Mouse (Mus musculus): ENCODE measurements around the gene Nol6. TPM values are rescaled to one million over a fixed set of nuclear protein-coding genes. Genes with fewer than 3 reads are reported as not detected.
"Not testable (repeated sequence)": the region's sequence is repeated elsewhere in the genome, so short reads cannot be mapped to it uniquely, and the experiment has no call there.

Nol6 gene
- polyA plus RNA-seq, 1 experiment, result not detected

DNA sequence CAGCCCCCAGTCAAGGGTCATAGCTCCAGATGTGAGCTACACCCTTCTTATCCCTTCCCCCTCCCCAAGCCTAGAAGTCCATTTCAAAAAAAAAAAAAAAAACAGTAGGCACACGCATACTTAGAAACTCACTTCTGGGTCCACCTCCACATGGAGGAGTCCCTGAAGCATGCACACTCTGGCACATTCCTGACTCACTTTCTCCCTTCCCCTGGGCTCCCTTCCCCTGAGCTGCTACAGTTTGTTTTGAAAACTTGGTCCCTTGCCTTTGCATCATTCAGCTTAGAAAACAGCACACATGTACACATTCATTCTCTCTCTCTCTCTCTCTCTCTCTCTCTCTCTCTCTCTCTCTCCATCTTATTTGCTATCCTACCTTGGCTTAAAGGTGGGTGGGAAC lies 31.3 kb downstream of the Nol6 start:
- WGBS, result 37% methylated on average over 1 of the region's 1 CpGs
- no peak for TF ChIP-seq CTCF (IDR thresholded peaks at IDR 0.05; ENCODE audit: insufficient read depth, low read depth, low read length)
- no peak for TF ChIP-seq POLR2A (IDR thresholded peaks at IDR 0.05; ENCODE audit: insufficient read depth, low read depth, low read length)
- Histone ChIP-seq H3K4me3 (ENCODE audit: insufficient read depth, low read depth, low read length) (no peak overlapping the region), H3K27ac (ENCODE audit: insufficient read depth, low read depth, low read length) (no peak overlapping the region), H3K4me1 (ENCODE audit: control insufficient read depth, insufficient read depth, low read length) (peaks cover 4% of the 10 kb centered on the region)

DNA sequence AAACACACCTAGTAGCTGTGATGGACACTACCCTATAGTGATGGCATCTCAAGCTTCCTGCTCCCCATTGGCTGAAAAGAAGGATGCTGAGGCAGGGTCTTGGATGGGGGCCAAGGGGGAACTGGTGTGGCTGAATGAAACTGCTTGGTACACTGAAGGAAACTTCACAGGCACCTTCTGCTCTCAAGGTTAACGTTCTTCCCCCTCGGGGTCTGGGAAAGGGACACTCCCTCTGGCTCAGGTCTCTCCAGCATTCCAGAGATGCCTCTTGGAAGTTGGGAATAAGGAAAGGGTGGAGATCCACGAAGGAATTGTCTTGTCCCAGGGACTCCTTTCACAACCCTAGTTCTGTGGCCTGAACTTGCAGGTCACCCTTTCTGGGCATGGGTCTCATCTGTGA lies 32.9 kb downstream of the Nol6 start:
- H3K27ac ChIP-seq (ENCODE audit: insufficient read depth, low read depth, low read length), result no peak overlapping the region
- WGBS, result 55% methylated on average over 3 of the region's 3 CpGs
- no peak overlapping the region for H3K4me3 ChIP-seq (ENCODE audit: insufficient read depth, low read depth, low read length)
- no peak for TF ChIP-seq CTCF (IDR thresholded peaks at IDR 0.05; ENCODE audit: insufficient read depth, low read depth, low read length)
- no peak for TF ChIP-seq POLR2A (IDR thresholded peaks at IDR 0.05; ENCODE audit: insufficient read depth, low read depth, low read length)
- H3K4me1 ChIP-seq (ENCODE audit: control insufficient read depth, insufficient read depth, low read length), result no peaks in the 10 kb centered on the region

DNA sequence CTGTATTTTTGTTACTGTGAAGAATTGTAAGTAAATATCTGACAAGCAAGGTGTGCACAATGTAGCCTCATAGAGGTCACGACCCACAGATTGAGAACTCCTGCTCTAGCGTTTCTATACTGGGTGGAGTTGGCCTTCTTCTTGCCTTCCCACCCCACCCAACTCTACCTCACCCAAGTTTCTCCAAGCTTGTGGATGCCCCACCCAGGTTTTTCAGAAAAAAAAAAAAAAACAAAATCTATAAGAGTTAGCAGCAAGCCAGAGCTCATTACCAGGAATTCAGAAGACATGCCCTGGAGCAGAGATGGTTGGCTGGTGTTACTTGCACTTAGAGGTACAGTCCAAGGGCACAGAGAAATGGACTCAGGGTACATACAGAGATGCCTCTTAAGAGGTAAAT lies 34.5 kb downstream of the Nol6 start:
- Histone ChIP-seq H3K4me3 (ENCODE audit: insufficient read depth, low read depth, low read length) (no peak overlapping the region), H3K27ac (ENCODE audit: insufficient read depth, low read depth, low read length) (no peak overlapping the region), H3K4me1 (ENCODE audit: control insufficient read depth, insufficient read depth, low read length) (no peaks in the 10 kb centered on the region)
- TF ChIP-seq CTCF (IDR thresholded peaks at IDR 0.05; ENCODE audit: insufficient read depth, low read depth, low read length) (no peak), POLR2A (IDR thresholded peaks at IDR 0.05; ENCODE audit: insufficient read depth, low read depth, low read length) (no peak)
- 96% methylated on average over 2 of the region's 2 CpGs for WGBS

DNA sequence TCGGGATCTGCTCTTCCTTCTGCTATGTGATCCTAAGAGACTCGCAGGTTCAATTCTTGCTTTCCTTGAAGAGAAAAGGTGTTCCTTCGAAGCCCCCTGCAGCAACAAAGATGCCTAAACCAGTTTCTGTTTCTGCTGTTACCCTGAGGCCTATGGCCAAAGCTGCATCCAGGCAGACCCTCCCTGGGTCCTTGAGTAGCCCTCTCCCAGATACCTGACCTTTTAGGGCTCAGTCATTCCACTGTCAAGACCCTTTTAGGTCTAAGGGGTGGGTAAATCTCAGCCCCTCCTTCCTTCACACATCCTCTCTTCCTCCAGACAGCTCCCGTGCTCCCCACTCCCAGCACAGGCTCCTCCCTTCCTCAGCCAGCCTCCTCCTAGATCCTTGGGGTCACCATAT lies 35.1 kb downstream of the Nol6 start:
- WGBS, result 92% methylated on average over 4 of the region's 4 CpGs
- no peak overlapping the region for H3K4me3 ChIP-seq (ENCODE audit: insufficient read depth, low read depth, low read length)
- H3K4me1 ChIP-seq (ENCODE audit: control insufficient read depth, insufficient read depth, low read length), result no peaks in the 10 kb centered on the region
- no peak overlapping the region for H3K27ac ChIP-seq (ENCODE audit: insufficient read depth, low read depth, low read length)
- TF ChIP-seq CTCF (IDR thresholded peaks at IDR 0.05; ENCODE audit: insufficient read depth, low read depth, low read length) (no peak), POLR2A (IDR thresholded peaks at IDR 0.05; ENCODE audit: insufficient read depth, low read depth, low read length) (no peak)

DNA sequence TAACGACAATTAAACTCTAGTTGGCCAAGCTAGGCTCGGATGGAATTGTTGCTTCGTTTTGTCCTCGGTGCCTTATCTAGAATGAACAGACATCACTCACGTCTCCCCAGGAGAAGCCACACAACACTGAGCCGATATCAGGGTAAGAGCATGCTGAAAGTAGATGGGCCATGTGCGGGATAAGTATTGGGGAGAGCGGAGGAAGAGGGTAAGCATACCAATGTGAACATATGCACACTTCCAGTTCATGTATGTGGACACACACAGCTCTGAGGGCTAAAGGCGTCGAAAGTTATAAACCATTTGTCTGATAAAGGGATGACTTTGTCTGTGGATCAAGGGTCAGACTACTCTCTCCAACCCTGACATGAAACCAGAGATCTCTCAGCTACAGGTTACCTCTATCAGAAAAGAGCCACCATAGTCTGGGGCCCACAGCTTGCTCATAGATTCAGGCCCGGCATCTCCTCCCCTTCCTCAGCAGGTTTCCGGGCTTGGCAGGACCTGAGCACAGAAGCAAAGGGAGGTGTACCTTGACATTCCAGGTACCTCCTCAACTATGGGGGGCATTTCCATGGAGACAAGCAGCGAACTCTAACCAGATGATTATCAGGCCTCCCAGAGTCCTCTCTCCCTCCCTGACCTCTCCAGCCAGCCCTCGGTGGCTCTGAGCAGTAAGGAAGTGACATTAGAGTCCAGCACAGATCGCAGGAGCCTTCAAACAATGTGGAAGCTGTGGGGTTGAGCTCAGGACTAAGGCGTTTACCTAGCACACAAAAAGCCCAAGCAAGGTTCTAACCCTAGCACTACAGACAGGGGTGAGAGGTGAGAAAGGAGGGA lies 36.6 kb downstream of the Nol6 start:
- WGBS, result 87% methylated on average over 16 of the region's 16 CpGs
- Histone ChIP-seq H3K27ac (ENCODE audit: insufficient read depth, low read depth, low read length) (no peak overlapping the region), H3K4me3 (ENCODE audit: insufficient read depth, low read depth, low read length) (no peak overlapping the region), H3K4me1 (ENCODE audit: control insufficient read depth, insufficient read depth, low read length) (no peaks in the 10 kb centered on the region)
- no peak for TF ChIP-seq CTCF (IDR thresholded peaks at IDR 0.05; ENCODE audit: insufficient read depth, low read depth, low read length)
- no peak for TF ChIP-seq POLR2A (IDR thresholded peaks at IDR 0.05; ENCODE audit: insufficient read depth, low read depth, low read length)

DNA sequence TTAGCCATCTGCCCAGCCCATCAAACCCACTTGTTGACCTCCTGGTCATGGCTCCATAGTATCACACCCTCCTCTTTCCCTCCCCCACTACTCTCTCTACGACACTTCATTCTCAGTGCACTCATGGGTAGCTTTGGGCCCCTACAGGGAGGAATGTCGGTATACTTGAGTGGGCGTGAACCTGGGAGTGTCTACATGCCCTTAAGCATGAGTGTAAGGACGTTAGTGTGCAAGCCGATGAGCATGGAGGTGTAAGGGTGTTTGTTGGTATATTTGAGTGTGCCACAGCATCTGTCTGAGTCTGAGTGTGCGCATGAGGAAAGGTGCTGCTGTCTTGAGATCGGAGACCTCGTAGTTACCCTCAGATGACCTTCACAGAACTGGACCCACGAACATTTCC lies 37.3 kb downstream of the Nol6 start:
- 87% methylated on average over 9 of the region's 9 CpGs for WGBS
- Histone ChIP-seq H3K4me1 (ENCODE audit: control insufficient read depth, insufficient read depth, low read length) (no peaks in the 10 kb centered on the region), H3K27ac (ENCODE audit: insufficient read depth, low read depth, low read length) (no peak overlapping the region), H3K4me3 (ENCODE audit: insufficient read depth, low read depth, low read length) (no peak overlapping the region)
- TF ChIP-seq CTCF (IDR thresholded peaks at IDR 0.05; ENCODE audit: insufficient read depth, low read depth, low read length), result no peak
- TF ChIP-seq POLR2A (IDR thresholded peaks at IDR 0.05; ENCODE audit: insufficient read depth, low read depth, low read length), result no peak

DNA sequence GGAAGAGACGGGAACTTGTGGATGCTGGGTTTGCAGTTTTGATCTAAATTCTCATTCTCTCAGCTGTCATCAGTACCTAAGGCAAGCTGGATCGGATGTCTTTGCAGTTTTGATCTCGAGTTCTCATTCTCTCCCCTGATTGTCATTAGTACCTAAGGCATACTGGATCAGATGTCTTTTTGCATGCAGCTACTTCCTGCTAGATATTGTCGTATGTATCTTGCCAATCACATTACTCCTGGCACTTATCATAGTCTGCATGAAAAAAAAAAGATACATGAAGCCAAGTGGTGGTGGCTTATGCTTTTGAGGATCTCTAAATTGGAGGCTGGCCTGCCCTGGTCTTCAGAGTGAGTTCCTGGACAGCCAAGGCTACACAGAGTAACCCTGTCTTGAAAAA lies 39.4 kb downstream of the Nol6 start:
- H3K4me1 ChIP-seq (ENCODE audit: control insufficient read depth, insufficient read depth, low read length), result no peaks in the 10 kb centered on the region
- no peak for TF ChIP-seq POLR2A (IDR thresholded peaks at IDR 0.05; ENCODE audit: insufficient read depth, low read depth, low read length)
- no peak for TF ChIP-seq CTCF (IDR thresholded peaks at IDR 0.05; ENCODE audit: insufficient read depth, low read depth, low read length)
- no peak overlapping the region for H3K27ac ChIP-seq (ENCODE audit: insufficient read depth, low read depth, low read length)
- 90% methylated on average over 4 of the region's 4 CpGs for WGBS
- H3K4me3 ChIP-seq (ENCODE audit: insufficient read depth, low read depth, low read length), result no peak overlapping the region

DNA sequence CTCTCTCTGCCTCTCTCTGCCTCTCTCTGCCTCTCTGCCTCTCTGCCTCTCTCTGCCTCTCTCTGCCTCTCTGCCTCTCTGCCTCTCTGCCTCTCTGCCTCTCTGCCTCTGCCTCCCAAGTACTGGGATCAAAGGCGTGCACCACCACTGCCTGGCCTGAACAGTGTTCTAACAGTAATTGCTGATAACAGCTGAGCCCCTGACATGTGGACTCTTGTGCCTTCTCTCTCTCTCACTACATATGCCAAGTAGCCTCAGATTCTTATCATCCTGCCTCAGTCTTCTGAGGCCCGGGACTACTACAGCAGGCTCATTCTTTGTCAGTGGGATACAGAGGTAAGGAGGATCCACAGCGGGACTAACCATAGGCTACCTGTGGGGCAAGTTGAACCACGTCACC lies 41.5 kb downstream of the Nol6 start:
- WGBS, result 83% methylated on average over 4 of the region's 4 CpGs
- H3K4me1 ChIP-seq (ENCODE audit: control insufficient read depth, insufficient read depth, low read length), result not testable (repeated sequence)

DNA sequence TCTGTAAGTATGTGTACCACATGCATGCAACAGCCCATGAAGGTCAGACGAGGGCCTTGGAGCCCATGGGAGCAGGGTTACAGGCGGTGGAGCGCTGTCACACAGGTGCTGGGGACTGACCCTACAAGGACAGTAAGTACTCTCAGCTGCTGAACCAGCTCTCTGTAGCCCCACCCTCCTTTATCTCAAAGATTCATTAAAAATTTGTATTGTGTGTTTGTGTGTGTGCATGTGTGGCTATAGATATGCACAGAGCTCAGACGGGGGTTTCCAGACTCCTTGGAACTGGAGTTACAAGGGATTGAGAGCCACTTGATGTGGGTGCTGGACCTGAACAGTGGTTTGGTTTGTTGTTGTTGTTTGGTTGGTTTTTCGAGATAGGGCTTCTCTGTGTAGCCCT lies 42.5 kb downstream of the Nol6 start:
- H3K27ac ChIP-seq (ENCODE audit: insufficient read depth, low read depth, low read length), result no peak overlapping the region
- H3K4me1 ChIP-seq (ENCODE audit: control insufficient read depth, insufficient read depth, low read length), result no peaks in the 10 kb centered on the region
- TF ChIP-seq CTCF (IDR thresholded peaks at IDR 0.05; ENCODE audit: insufficient read depth, low read depth, low read length), result no peak
- no peak for TF ChIP-seq POLR2A (IDR thresholded peaks at IDR 0.05; ENCODE audit: insufficient read depth, low read depth, low read length)
- H3K4me3 ChIP-seq (ENCODE audit: insufficient read depth, low read depth, low read length), result no peak overlapping the region
- WGBS, result 81% methylated on average over 5 of the region's 5 CpGs

More for the DNA sequence above, 41.5 kb downstream of the Nol6 start:
- H3K27ac ChIP-seq (ENCODE audit: insufficient read depth, low read depth, low read length); H3K4me3 ChIP-seq (ENCODE audit: insufficient read depth, low read depth, low read length): not testable (repeated sequence)

Measured in olfactory bulb, adult 2 months (tissue).